Mouse (Mus musculus): ENCODE measurements around the gene Hdlbp.

The Hdlbp gene

DNA sequence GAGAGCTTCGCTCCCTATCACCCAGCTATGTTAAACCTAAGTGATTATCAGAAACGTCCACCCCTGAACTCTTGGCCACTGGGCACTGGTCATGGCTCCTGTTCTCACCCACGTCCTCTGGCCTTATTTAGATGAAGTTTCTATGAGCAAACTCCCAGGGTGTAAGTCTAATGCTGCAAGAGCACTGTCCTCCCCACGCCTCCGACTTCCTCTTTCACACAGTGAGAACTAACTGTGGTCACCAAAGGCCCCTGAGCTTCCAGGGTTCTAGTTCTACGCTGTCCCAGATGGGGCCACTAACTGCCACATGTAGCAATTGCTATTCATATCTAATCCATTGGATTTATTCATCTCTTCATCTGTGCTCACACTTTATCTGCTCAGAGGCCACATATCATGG is 113.0 kb downstream of the Hdlbp start:
- TF ChIP-seq GATA4 (IDR thresholded peaks at IDR 0.05; ENCODE audit: insufficient replicate concordance, low read length) = no peak

DNA sequence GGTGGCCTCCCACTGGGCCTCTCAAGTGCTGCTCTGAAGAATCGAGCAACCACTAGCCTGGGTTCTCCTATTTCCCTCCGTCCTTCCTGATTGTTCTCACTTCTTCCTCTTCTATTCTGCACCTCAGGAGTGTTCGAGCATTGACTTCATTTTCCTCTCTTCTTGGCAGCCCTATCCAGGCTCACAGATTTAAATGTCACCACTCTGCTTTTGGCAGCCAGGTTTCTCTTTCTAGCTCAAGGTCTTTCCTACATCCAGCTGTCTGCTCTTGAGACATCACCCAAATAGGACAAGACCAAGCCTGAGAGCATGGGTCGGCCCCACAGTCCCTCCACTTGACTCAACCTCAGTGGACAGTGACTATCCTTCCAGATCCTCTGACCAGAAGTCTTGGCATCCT is 116.0 kb downstream of the Hdlbp start:
- no peak for TF ChIP-seq GATA4 (IDR thresholded peaks at IDR 0.05; ENCODE audit: insufficient replicate concordance, low read length)

All from liver, adult (tissue).